Comparison of ENCODE assay signal across 30 mouse cellular contexts in genomic region chrX:68557717-68558116, GRCm38 (mm10).
DNase-seq lines count a peak whose midpoint lies in the region; ATAC-seq lines count a peak whose summit lies in the region.
"Had no signal": no experiment of that assay in that cellular context is flagged by ENCODE, and none has a peak within 500 bp of the region (broad histone marks: within the 10 kb centered on the region; RNA-seq: fewer than 3 reads in every experiment).

No protein-coding gene starts in this region.

- H3K27ac ChIP-seq in embryonic facial prominence, embryonic 14.5 days (replicated peaks; ENCODE audit: low read depth, low read length) = no peak overlapping the region
- H3K27ac ChIP-seq in embryonic facial prominence, embryonic 10.5 days (replicated peaks) = no peak overlapping the region
- no peak overlapping the region for H3K27ac ChIP-seq in limb, embryonic 13.5 days
- H3K27ac ChIP-seq in limb, embryonic 10.5 days = no peak overlapping the region
- H3K27ac ChIP-seq: embryonic facial prominence, embryonic 13.5 days; heart, adult 2 months; hindbrain, embryonic 15.5 days; lung, embryonic 15.5 days; stomach, postnatal 0 days had no signal

- no peaks in the 10 kb centered on the region for H3K4me1 ChIP-seq in embryonic facial prominence, embryonic 14.5 days (ENCODE audit: control insufficient read depth, insufficient read depth, low read length)
- no peaks in the 10 kb centered on the region for H3K4me1 ChIP-seq in embryonic facial prominence, embryonic 10.5 days
- no peaks in the 10 kb centered on the region for H3K4me1 ChIP-seq in limb, embryonic 13.5 days
- H3K4me1 ChIP-seq in limb, embryonic 10.5 days = no peaks in the 10 kb centered on the region
- H3K4me1 ChIP-seq: embryonic facial prominence, embryonic 13.5 days; heart, embryonic 12.5 days; hindbrain, embryonic 15.5 days; lung, embryonic 15.5 days had no signal

- peak; percentile 5 for DNase-seq in embryonic facial prominence, embryonic 14.5 days (ENCODE audit: low spot score)
- DNase-seq in embryonic facial prominence, embryonic 10.5 days (ENCODE audit: low spot score) = no peak
- DNase-seq in kidney, postnatal 4 days = peak; percentile 1 to 3
- no peak for DNase-seq in kidney, adult 18-20 months
- no peak for DNase-seq in limb, embryonic 10.5 days (ENCODE audit: low spot score)
- no peak for DNase-seq in adrenal gland, postnatal 25 days
- no peak for DNase-seq in lung, postnatal 36 days
- DNase-seq: adrenal gland, adult 8-10 months; cerebellum, adult 11-12 months; cerebellum, adult 9-11 months; embryo, embryonic 11 days; heart, adult 2 months; kidney, adult 8-10 months; kidney, postnatal 10 days; right cerebral cortex, postnatal 4 days; thymus, adult 2 months; thymus, postnatal 36 days had no signal

- no peak overlapping the region for H3K4me2 ChIP-seq in embryonic facial prominence, embryonic 14.5 days (ENCODE audit: low read depth, low read length)
- H3K4me2 ChIP-seq in limb, embryonic 13.5 days (replicated peaks) = no peak overlapping the region
- H3K4me2 ChIP-seq: embryonic facial prominence, embryonic 13.5 days; heart, embryonic 12.5 days; hindbrain, embryonic 15.5 days; liver, embryonic 11.5 days; lung, embryonic 15.5 days; midbrain, embryonic 11.5 days had no signal

- H3K4me3 ChIP-seq in embryonic facial prominence, embryonic 14.5 days (ENCODE audit: low read depth, low read length) = no peak overlapping the region
- H3K4me3 ChIP-seq in embryonic facial prominence, embryonic 10.5 days = no peak overlapping the region
- H3K4me3 ChIP-seq in limb, embryonic 13.5 days = no peak overlapping the region
- no peak overlapping the region for H3K4me3 ChIP-seq in limb, embryonic 10.5 days
- H3K4me3 ChIP-seq: embryonic facial prominence, embryonic 13.5 days; erythroblast, embryonic 14.5 days; heart, adult 2 months; heart, embryonic 12.5 days; hindbrain, embryonic 15.5 days; lung, embryonic 15.5 days had no signal

- no peak overlapping the region for H3K9ac ChIP-seq in embryonic facial prominence, embryonic 14.5 days (ENCODE audit: low read depth, low read length)
- no peak overlapping the region for H3K9ac ChIP-seq in limb, embryonic 13.5 days
- H3K9ac ChIP-seq: embryonic facial prominence, embryonic 13.5 days; heart, embryonic 12.5 days; hindbrain, embryonic 15.5 days; lung, embryonic 15.5 days had no signal

- no peaks in the 10 kb centered on the region for H3K36me3 ChIP-seq in embryonic facial prominence, embryonic 14.5 days (ENCODE audit: control insufficient read depth, insufficient read depth, low read length)
- H3K36me3 ChIP-seq in embryonic facial prominence, embryonic 10.5 days (replicated peaks) = no peaks in the 10 kb centered on the region
- H3K36me3 ChIP-seq in limb, embryonic 13.5 days = no peaks in the 10 kb centered on the region
- no peaks in the 10 kb centered on the region for H3K36me3 ChIP-seq in limb, embryonic 10.5 days
- H3K36me3 ChIP-seq: embryonic facial prominence, embryonic 13.5 days; heart, embryonic 12.5 days; hindbrain, embryonic 15.5 days; lung, embryonic 15.5 days had no signal

- 79% methylated on average over 2 of the region's 2 CpGs for WGBS in embryonic facial prominence, embryonic 14.5 days
- 83% methylated on average over 2 of the region's 2 CpGs for WGBS in embryonic facial prominence, embryonic 10.5 days
- 82% methylated on average over 2 of the region's 2 CpGs for WGBS in limb, embryonic 13.5 days
- WGBS in limb, embryonic 10.5 days = 90% methylated on average over 2 of the region's 2 CpGs

- ATAC-seq in embryonic facial prominence, embryonic 14.5 days (ENCODE audit: low read depth) = no peak
- ATAC-seq in limb, embryonic 13.5 days (ENCODE audit: low FRiP score, low read depth) = peak; percentile 44; the same call in 1 of the 2 replicates
- ATAC-seq: forebrain, embryonic 16.5 days; inflammation-experienced regulatory T-cells, adult 6 months; midbrain, embryonic 16.5 days had no signal

- no peaks in the 10 kb centered on the region for H3K9me3 ChIP-seq in embryonic facial prominence, embryonic 14.5 days (ENCODE audit: control insufficient read depth, low read length)
- H3K9me3 ChIP-seq in embryonic facial prominence, embryonic 10.5 days = no peaks in the 10 kb centered on the region
- no peaks in the 10 kb centered on the region for H3K9me3 ChIP-seq in limb, embryonic 13.5 days
- no peaks in the 10 kb centered on the region for H3K9me3 ChIP-seq in limb, embryonic 10.5 days (replicated peaks)
- H3K9me3 ChIP-seq: embryonic facial prominence, embryonic 13.5 days; heart, embryonic 12.5 days; hindbrain, embryonic 15.5 days; lung, embryonic 15.5 days had no signal

- no peaks in the 10 kb centered on the region for H3K27me3 ChIP-seq in embryonic facial prominence, embryonic 14.5 days (replicated peaks; ENCODE audit: control insufficient read depth, insufficient read depth, low read length)
- H3K27me3 ChIP-seq in embryonic facial prominence, embryonic 10.5 days (replicated peaks; ENCODE audit: low read depth, poor library complexity, severe bottlenecking) = no peaks in the 10 kb centered on the region
- H3K27me3 ChIP-seq in limb, embryonic 13.5 days = no peaks in the 10 kb centered on the region
- no peaks in the 10 kb centered on the region for H3K27me3 ChIP-seq in limb, embryonic 10.5 days (ENCODE audit: low read depth, poor library complexity, severe bottlenecking)
- H3K27me3 ChIP-seq: CH12.LX; embryonic facial prominence, embryonic 13.5 days; heart, embryonic 12.5 days; hindbrain, embryonic 15.5 days; lung, embryonic 15.5 days had no signal

Comparison
In these comparisons a context has a peak if more than half of its experiments do, and no peak if none do; other contexts are left out.
1. DNase-seq: peak in embryonic facial prominence, embryonic 14.5 days (single experiment) and kidney, postnatal 4 days (2 of 2); none in embryonic facial prominence, embryonic 10.5 days (single experiment), kidney, adult 18-20 months (single experiment), limb, embryonic 10.5 days (single experiment), adrenal gland, postnatal 25 days (single experiment) and lung, postnatal 36 days (single experiment).